Mouse (Mus musculus): Measurements from ENCODE around the gene Ksr2.

DNA sequence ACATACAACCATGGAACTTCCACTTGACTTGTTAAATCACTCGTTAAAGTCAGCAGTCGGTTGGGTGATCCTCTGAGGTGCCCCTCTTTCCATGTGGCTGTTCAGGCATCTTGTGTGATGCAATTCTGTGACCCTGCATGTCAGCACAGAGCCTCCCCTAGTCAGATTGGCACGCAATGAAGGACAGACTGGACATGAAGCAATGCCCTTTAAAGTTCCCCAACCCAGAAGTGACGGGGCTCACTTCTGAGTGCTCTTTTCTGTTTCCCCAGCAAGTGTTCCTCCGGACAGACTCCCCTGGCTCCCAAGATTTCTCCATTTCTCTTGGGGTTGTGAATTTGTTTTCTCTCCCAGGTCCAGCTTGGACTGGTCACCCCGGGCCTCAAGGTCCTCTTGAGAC, 317.5 kb downstream of the Ksr2 start:
- TF ChIP-seq CTCF (conservative IDR thresholded peaks at IDR 0.05 in 1 of 2, IDR thresholded peaks at IDR 0.05 in 1 of 2; ENCODE audit: low read depth in 2 of 2, low read length in 2 of 2) (no peak), CHD2 (IDR thresholded peaks at IDR 0.05; ENCODE audit: low read length) (no peak), ETS1 (conservative IDR thresholded peaks at IDR 0.05; ENCODE audit: low read depth, low read length) (no peak), GABPA (IDR thresholded peaks at IDR 0.05; ENCODE audit: insufficient replicate concordance, low read depth, low read length) (no peak), POLR2A (IDR thresholded peaks at IDR 0.05; ENCODE audit: low read depth, low read length) (no peak), ZNF384 (IDR thresholded peaks at IDR 0.05; ENCODE audit: low read depth, low read length) (no peak), TCF12 (IDR thresholded peaks at IDR 0.05; ENCODE audit: low read depth, low read length) (no peak), EP300 (IDR thresholded peaks at IDR 0.05; ENCODE audit: low read length) (no peak)
